Mouse (Mus musculus): ENCODE data around the gene B9d2.

GRCm38 (mm10) chr7:25684659-25685058 is 4.1 kb downstream of the B9d2 start:
- TF ChIP-seq POLR2A (IDR thresholded peaks at IDR 0.05; ENCODE audit: borderline replicate concordance, insufficient read depth, low read length) (no peak), CTCF (IDR thresholded peaks at IDR 0.05; ENCODE audit: borderline replicate concordance, insufficient read depth, low read depth, low read length) (no peak)

Measured in cerebellum, adult 2 months (tissue).